Mouse (Mus musculus) ES-E14 (cell line): ENCODE measurements around the gene Ero1l. TPM values are rescaled to one million over a fixed set of nuclear protein-coding genes. Genes with fewer than 3 reads are reported as not detected.

Experiments used
- DNase-seq: peaks from one replicate; pipeline ENCODE4 v3.0.0-alpha.2; 2013; ENCODE audit warnings: low read depth, low spot score
- H3K27ac ChIP-seq: 2 replicates; pipeline ENCODE4 v1.5.1; 2012; ENCODE audit warnings: low read depth, mild to moderate bottlenecking, low read length, moderate library complexity, mixed read lengths; ENCODE audit not compliant: poor library complexity, insufficient read depth, severe bottlenecking
- H3K36me3 ChIP-seq: 2 replicates; pipeline ENCODE4 v1.6.1; 2012; ENCODE audit warnings: mild to moderate bottlenecking, low read length, moderate library complexity, mixed read lengths; ENCODE audit not compliant: control insufficient read depth, poor library complexity, insufficient read depth, severe bottlenecking
- H3K4me1 ChIP-seq, 2 experiments: fragments of 150-350 bp in 1 of 2; sonication (generic) in 1 of 2; 2 replicates each; pipeline ENCODE4 v1.6.1; 2012; ENCODE audit warnings: low read length in 2 of 2, mild to moderate bottlenecking in 1 of 2, mixed read lengths in 1 of 2; ENCODE audit not compliant: control insufficient read depth in 2 of 2, insufficient read depth in 2 of 2, poor library complexity in 1 of 2
- H3K4me3 ChIP-seq, 2 experiments: fragments of 150-350 bp in 1 of 2; sonication (generic) in 1 of 2; 2 replicates each; pipeline ENCODE4 v1.5.1; 2012; ENCODE audit warnings: low read length in 2 of 2, low read depth in 1 of 2, mild to moderate bottlenecking in 1 of 2, mixed read lengths in 1 of 2; ENCODE audit not compliant: insufficient read depth in 1 of 2, poor library complexity in 1 of 2, severe bottlenecking in 1 of 2
- H3K9ac ChIP-seq: 2 replicates; pipeline ENCODE4 v1.6.1; 2012; ENCODE audit warnings: low read depth, mild to moderate bottlenecking, low read length, mixed read lengths; ENCODE audit not compliant: poor library complexity, insufficient read depth, severe bottlenecking
- H3K9me3 ChIP-seq: fragments of 150-350 bp; sonication (generic); 2 replicates; pipeline ENCODE4 v1.6.1; 2012; ENCODE audit warnings: low read depth, mild to moderate bottlenecking, low read length; ENCODE audit not compliant: control insufficient read depth, insufficient read depth
- CHD2 ChIP-seq: IDR thresholded peaks from 2 replicates; pipeline ENCODE4 v1.6.1; 2014; ENCODE audit warnings: mild to moderate bottlenecking, low read depth, low read length, inconsistent platforms
- HCFC1 ChIP-seq: IDR thresholded peaks from 2 replicates; pipeline ENCODE4 v1.6.1; 2012; ENCODE audit warnings: low read length, inconsistent platforms, borderline replicate concordance; ENCODE audit not compliant: insufficient read depth
- MAFK ChIP-seq: IDR thresholded peaks from 2 replicates; pipeline ENCODE4 v1.6.1; 2014; ENCODE audit warnings: mild to moderate bottlenecking, low read depth, low read length, inconsistent platforms; ENCODE audit not compliant: insufficient read depth
- ZC3H11A ChIP-seq: IDR thresholded peaks from 2 replicates; pipeline ENCODE4 v1.6.1; 2012; ENCODE audit warnings: low read depth, mild to moderate bottlenecking, inconsistent platforms, low read length, borderline replicate concordance
- ZNF384 ChIP-seq: IDR thresholded peaks from 2 replicates; pipeline ENCODE4 v1.6.1; 2012; ENCODE audit warnings: low read depth, low read length, inconsistent platforms
- in situ Hi-C, 2 experiments: fragments of 600-800 bp; cut with MboI; formaldehyde crosslinking; loops; one replicate each; pipeline ENCODE4 v1.15.1; 2025; ENCODE audit warnings: low sequenced_read_pairs in 2 of 2, inconsistent platforms in 1 of 2; ENCODE audit not compliant: unreplicated experiment in 2 of 2
- total RNA-seq: library from RNA; depleted of rRNA; stranded (reverse); fragments of 300-350 nt; gene quantifications from 2 replicates; pipeline ENCODE4 v1.2.3, GENCODE M21; 2012

Ero1l gene
- total RNA-seq, 1 experiment, result 34.5 TPM

GRCm38 (mm10) chr14:45307630-45308328, 10.8 kb downstream of the Ero1l start:
- in situ Hi-C loops, result no loop called here
- H3K36me3 ChIP-seq, result no peaks in the 10 kb centered on the region; the same call in 1 of the 2 replicates
- H3K9me3 ChIP-seq, result no peaks in the 10 kb centered on the region
- TF ChIP-seq ZNF384 (no peak), MAFK (peak; percentile 96), HCFC1 (no peak)
- DNase-seq, result no peak
- no peak overlapping the region for H3K9ac ChIP-seq
- no peak overlapping the region for H3K27ac ChIP-seq
- no peaks in the 10 kb centered on the region; a peak in 1 of 4 replicates for H3K4me1 ChIP-seq
- H3K4me3 ChIP-seq, result no peak overlapping the region

GRCm38 (mm10) chr14:45305852-45306251, 12.7 kb downstream of the Ero1l start:
- no peak overlapping the region for H3K27ac ChIP-seq
- peaks cover 3% of the 10 kb centered on the region for H3K36me3 ChIP-seq
- H3K4me3 ChIP-seq, result no peak overlapping the region
- H3K9me3 ChIP-seq, result no peaks in the 10 kb centered on the region
- H3K9ac ChIP-seq, result no peak overlapping the region
- in situ Hi-C loops, result no loop called here
- no peak for DNase-seq
- no peaks in the 10 kb centered on the region; a peak in 1 of 4 replicates for H3K4me1 ChIP-seq
- no peak for TF ChIP-seq ZNF384
- TF ChIP-seq MAFK, result no peak
- no peak for TF ChIP-seq CHD2
- no peak for TF ChIP-seq ZC3H11A

GRCm38 (mm10) chr14:45304389-45304788, 14.2 kb downstream of the Ero1l start:
- Histone ChIP-seq H3K4me3 (no peak overlapping the region), H3K27ac (no peak overlapping the region), H3K4me1 (no peaks in the 10 kb centered on the region), H3K9ac (no peak overlapping the region), H3K36me3 (peaks cover 8% of the 10 kb centered on the region), H3K9me3 (no peaks in the 10 kb centered on the region)
- TF ChIP-seq MAFK, result no peak
- TF ChIP-seq ZNF384, result no peak
- no peak for TF ChIP-seq ZC3H11A
- TF ChIP-seq HCFC1, result no peak
- no peak for TF ChIP-seq CHD2
- DNase-seq, result no peak
- in situ Hi-C loops, result no loop called here

GRCm38 (mm10) chr14:45303939-45304338, 14.6 kb downstream of the Ero1l start:
- in situ Hi-C loops, result no loop called here
- Histone ChIP-seq H3K36me3 (peaks cover 8% of the 10 kb centered on the region), H3K4me1 (no peaks in the 10 kb centered on the region), H3K9me3 (no peaks in the 10 kb centered on the region), H3K27ac (no peak overlapping the region), H3K9ac (no peak overlapping the region), H3K4me3 (no peak overlapping the region)
- TF ChIP-seq MAFK, result no peak
- no peak for TF ChIP-seq HCFC1
- no peak for TF ChIP-seq ZNF384
- TF ChIP-seq ZC3H11A, result no peak
- TF ChIP-seq CHD2, result no peak
- no peak for DNase-seq

GRCm38 (mm10) chr14:45291608-45292007, 27.0 kb downstream of the Ero1l start:
- H3K36me3 ChIP-seq, result peaks cover 7% of the 10 kb centered on the region
- H3K4me3 ChIP-seq, result no peak overlapping the region
- TF ChIP-seq ZNF384 (no peak), ZC3H11A (no peak), HCFC1 (no peak), MAFK (no peak), CHD2 (no peak)
- in situ Hi-C loops, result no loop called here
- H3K4me1 ChIP-seq, result no peaks in the 10 kb centered on the region; a peak in 1 of 4 replicates
- no peak for DNase-seq
- H3K9me3 ChIP-seq, result no peaks in the 10 kb centered on the region
- H3K27ac ChIP-seq, result no peak overlapping the region
- no peak overlapping the region for H3K9ac ChIP-seq
